Mouse (Mus musculus) monocyte, adult 2 months (primary cell): ENCODE results near the gene Qrich1.

ENCODE experiments used
- DNase-seq, 2 experiments: peaks; one replicate each; pipeline ENCODE4 v3.0.0; 2022; ENCODE audit warnings: low spot score in 2 of 2, low read depth in 1 of 2

Qrich1 gene

DNA sequence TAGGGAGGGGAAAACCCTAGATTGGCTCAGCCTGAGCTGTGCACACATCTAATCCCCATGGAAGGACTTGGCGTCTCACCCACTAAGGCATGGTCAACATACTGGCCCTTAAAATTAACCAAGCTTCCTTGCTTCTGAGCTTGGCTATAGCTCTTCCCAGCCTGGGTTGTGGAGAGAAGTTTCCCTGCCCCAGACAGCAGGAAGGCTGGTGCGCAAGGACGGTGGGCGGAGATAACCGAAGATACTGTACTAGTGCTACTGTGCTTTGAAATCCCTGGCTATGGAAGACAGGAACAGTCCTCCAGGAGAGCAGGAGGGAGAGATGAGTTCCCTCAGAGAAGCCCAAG is 62.7 kb downstream of the Qrich1 start:
- DNase-seq = no peak

DNA sequence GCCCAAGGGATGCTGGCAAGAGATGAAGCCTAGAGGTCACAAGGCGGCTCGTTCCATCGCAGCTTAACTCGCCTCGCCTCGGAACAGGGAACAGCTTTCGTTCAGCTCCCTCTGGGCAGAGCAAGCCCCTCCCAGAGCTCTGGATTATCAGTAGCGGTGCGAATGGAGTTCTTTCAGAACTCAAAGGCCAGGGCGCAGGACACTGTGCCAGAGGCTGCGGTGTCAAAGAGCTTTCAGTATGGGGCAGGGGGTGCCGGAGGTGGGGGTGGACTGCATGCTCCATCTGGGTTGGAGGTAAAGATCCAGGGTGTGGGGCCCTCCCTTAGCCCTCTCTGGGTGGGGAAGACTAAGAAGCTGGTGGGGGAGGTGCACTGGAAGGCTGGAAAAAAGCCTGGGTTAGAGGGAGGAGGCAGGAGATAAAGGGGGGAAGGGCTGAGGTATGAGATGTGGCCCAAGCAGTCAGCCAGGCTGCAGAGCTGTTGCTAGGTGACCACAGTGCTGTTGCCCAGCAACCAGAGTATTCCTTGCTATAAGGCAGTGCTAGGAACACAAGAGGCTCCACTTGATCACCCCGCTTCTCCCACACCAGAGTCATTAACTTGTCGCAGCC is 71.1 kb downstream of the Qrich1 start:
- DNase-seq = no peak

DNA sequence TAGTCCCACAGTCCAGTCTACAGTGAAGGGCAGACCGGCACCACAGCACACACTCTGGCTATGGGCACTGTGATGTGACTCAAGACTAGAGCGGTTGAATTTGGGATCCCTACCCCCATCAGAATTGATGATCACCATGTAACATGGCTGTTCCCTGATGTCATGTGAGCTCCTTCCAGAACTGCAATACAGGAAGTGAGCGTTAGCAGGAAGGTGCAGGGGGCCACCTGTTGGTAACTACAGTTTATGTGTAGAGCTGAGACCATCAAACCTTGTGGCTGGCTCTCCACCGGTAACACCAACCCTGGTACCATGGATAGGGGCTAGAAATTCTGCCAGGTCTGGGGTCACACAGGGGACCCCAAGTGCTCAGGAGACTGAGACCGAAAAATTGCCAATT is 72.6 kb downstream of the Qrich1 start:
- no peak for DNase-seq

DNA sequence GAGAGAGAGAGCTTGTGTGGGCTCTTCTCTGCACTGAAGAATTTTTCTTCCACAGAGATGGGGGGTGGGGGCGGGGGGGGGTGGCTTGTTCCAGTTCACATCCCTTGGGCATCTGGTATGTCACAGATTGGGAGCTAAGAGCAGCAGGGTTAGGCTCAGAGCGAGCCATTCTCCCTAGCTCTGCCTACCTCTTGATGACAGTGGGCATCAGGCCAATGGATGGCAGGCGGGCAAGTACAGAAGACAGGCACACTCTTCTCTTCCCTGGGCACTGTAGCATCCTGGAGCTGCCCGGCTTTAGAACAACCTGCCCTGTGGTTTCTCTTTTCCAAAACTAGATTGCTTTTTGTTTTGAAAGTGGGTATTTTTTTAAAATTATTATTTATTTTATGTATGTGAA is 74.9 kb downstream of the Qrich1 start:
- DNase-seq = no peak

DNA sequence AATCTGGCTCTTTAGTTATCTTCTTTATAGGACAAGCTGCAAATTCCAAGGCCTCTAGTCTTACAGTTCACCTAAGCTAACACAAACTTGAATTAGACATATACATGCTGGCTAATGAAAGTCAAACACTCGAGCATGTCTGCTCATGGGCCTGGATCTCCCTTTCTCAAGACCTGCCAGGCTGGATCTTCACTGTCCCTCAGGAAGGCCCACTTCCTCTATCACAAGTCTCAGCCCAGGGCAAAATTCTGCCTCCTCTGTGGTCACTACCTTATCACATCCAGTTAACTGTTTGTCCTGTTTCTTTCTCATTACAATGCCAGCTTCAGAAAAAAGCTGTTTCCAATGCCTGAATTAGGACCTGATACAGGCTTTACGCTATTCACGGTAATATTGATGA is 77.7 kb downstream of the Qrich1 start:
- DNase-seq = no peak

DNA sequence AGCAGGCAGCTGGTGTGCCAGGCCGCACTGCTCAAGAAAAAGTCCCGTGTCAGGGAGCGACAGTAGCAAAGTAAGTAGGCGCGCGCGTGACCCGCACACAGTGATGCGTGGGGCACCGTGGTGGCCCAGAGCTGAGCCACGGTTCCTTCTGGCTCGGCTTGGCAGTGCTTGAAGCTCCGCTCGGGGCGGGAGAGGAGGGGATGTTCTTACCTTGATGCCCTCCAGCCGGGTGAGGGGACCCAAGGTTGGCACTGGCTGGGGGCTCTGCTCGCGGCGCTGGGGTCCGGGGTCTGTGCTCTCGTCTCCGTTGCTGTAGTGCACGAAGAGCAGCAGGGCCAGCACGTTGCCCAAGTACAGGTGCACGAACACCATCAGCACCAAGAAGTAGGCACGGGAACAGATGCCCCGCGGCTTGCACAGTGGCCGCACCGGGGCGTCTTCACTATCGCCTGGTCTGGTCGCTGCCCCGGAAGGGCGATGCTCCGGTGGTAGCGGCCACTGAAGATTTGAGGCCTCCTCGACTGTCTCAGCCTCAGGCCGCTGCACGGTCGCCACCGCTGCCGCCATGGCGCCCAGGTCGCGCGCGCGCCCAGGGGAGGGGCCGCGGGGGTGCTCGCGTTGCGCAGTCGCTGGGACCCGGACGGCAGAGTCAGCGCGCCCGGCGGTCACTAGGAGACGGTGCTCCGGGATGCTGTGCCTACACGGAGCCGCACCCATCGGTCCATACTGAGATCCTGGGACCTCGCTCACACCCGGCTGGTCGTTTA is 80.6 kb downstream of the Qrich1 start, which contains the start of gene P4htm:
P4htm (minus strand) TSS at position 670 of the 767 bp plus-strand sequence.
- no peak for DNase-seq

DNA sequence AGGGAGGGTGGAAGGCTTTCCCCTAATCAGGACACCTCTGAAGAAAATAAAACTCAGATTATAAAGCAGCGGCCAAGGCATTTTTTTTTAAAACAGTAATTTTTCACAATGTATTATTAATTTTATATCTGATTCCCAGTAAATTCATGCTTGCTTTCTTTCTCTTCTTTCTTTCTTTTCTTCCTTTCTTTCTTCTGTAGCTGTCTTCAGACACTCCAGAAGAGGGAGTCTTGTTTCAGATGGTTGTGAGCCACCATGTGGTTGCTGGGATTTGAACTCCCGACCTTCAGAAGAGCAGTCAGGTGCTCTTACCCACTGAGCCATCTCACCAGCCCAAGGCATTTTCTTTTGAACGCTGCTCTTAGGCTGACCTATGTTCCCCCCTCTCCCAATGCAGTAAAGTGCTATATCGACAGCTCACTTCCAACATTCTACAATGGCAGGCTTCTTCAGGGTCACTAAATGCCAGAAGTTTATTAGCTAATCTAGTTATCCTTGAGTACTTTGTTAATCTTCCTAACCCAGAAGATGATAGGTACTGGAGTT is 82.5 kb downstream of the Qrich1 start:
- no peak for DNase-seq

- no peak for DNase-seq
Measured at GRCm38 (mm10) chr9:108600011-108600410, 83.4 kb downstream of the Qrich1 start.

DNA sequence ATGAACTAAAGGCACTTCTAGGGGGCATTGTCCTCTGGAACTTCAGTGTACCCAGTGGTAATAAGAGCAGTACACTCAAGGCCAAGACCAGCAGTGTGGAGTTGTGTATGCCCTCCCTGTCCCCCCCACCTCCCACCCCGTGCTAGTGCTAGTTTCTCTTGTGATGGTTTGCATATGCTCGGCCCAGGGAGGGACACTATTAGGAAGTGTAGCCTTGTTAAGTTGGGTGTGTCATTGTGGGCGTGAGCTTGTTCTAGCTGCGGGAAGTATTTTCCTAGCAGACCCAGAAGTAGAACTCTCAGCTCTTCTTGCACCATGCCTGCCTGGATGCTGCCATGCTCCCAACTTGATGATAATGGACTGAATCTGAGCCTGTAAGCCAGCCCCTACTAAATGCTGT is 85.4 kb downstream of the Qrich1 start:
- DNase-seq = no peak

- DNase-seq = peak in 1 of 2 experiments; percentile 12
Measured at GRCm38 (mm10) chr9:108607929-108608328, 91.3 kb downstream of the Qrich1 start.

DNA sequence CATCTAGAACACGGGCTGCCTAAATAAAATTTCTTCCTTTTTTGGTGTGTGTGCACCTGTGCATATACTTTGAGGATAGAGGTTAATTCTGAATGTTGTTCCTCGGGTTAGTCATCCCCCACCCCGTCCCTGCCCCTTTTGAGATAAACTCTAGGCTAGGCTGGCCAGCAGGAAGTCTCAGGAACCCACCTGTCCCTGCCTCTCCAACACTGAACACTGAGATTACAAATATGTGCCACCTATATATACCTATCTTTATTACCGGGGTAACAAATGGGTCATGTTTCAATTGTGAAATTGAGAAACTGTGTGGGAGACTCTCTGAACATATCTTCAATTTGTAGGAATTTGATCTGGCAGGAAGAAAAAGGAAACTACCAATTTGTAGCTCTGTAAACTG is 92.3 kb downstream of the Qrich1 start:
- no peak for DNase-seq
